Mouse (Mus musculus): ENCODE data around the gene Gm9747.

DNA sequence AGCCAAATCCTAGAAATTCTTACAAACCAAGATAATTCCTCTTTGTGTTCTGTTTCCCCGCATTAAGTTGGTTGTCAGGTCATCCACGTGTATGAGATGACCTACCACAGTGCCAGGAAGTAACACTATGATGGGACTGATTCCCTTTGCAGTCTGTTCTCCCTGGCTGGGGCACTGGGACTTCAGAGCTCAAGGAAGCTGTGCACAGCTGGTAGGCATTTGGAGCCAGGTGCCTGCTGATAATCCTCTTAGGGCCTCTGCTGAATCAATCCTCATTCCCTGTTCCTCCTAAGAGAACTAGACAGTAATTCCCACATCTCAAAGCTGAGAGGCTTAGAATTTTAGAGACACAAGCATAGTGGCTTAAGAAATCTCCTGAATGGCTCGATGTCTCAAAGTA, 41.3 kb upstream of the Gm9747 start:
- TF ChIP-seq CTCF (IDR thresholded peaks at IDR 0.05) = no peak
- no peak for TF ChIP-seq EP300 (IDR thresholded peaks at IDR 0.05)

All from lung, postnatal 0 days (tissue).